ENCODE assay signal across 16 mouse cellular contexts in genomic region chr11:7226810-7227550, GRCm38 (mm10). TPM values are rescaled to one million over a fixed set of nuclear protein-coding genes. Genes with fewer than 3 reads are reported as not detected.
DNase-seq lines count a peak whose midpoint lies in the region; ATAC-seq lines count a peak whose summit lies in the region.
"Had no signal": no experiment of that assay in that cellular context is flagged by ENCODE, and none has a peak within 500 bp of the region (broad histone marks: within the 10 kb centered on the region; RNA-seq: fewer than 3 reads in every experiment).

No protein-coding gene starts in this region.

- DNase-seq in kidney, adult 18-20 months: no peak
- peak; percentile 20 for DNase-seq in NIH3T3 (ENCODE audit: low read depth)
- DNase-seq in embryo, embryonic 11 days: peak; percentile 22
- DNase-seq in midbrain, embryonic 14.5 days: no peak
- no peak for DNase-seq in liver, embryonic 11.5 days (ENCODE audit: low spot score)
- DNase-seq: cerebellum, adult 11-12 months; gastrocnemius, postnatal 36 days; kidney, adult 8-10 months; thymus, postnatal 36 days had no signal

- no peak overlapping the region for H3K9ac ChIP-seq in kidney, embryonic 15.5 days
- H3K9ac ChIP-seq in limb, embryonic 15.5 days: no peak overlapping the region
- H3K9ac ChIP-seq in midbrain, embryonic 14.5 days (replicated peaks; ENCODE audit: low read length): no peak overlapping the region
- no peak overlapping the region for H3K9ac ChIP-seq in liver, embryonic 11.5 days (ENCODE audit: low read depth, low read length)
- H3K9ac ChIP-seq: hindbrain, embryonic 15.5 days; midbrain, embryonic 15.5 days had no signal

- H3K9me3 ChIP-seq in kidney, embryonic 15.5 days (replicated peaks): no peaks in the 10 kb centered on the region
- H3K9me3 ChIP-seq in limb, embryonic 15.5 days: no peaks in the 10 kb centered on the region
- no peaks in the 10 kb centered on the region for H3K9me3 ChIP-seq in midbrain, embryonic 14.5 days (ENCODE audit: control insufficient read depth, low read length)
- no peaks in the 10 kb centered on the region for H3K9me3 ChIP-seq in liver, embryonic 11.5 days (ENCODE audit: control insufficient read depth, low read length)
- H3K9me3 ChIP-seq: hindbrain, embryonic 15.5 days; midbrain, embryonic 15.5 days had no signal

- no peak overlapping the region for H3K4me3 ChIP-seq in kidney, embryonic 15.5 days (replicated peaks)
- no peak overlapping the region for H3K4me3 ChIP-seq in limb, embryonic 15.5 days
- H3K4me3 ChIP-seq in midbrain, embryonic 14.5 days (replicated peaks; ENCODE audit: low read depth, low read length): no peak overlapping the region
- H3K4me3 ChIP-seq in liver, embryonic 11.5 days (ENCODE audit: low read depth, low read length): no peak overlapping the region
- H3K4me3 ChIP-seq: hindbrain, embryonic 15.5 days; midbrain, embryonic 15.5 days had no signal

- ATAC-seq in kidney, embryonic 15.5 days (replicated peaks; ENCODE audit: low FRiP score): peak; percentile 85
- peak; percentile 30; the same call in 1 of the 2 replicates for ATAC-seq in limb, embryonic 15.5 days (ENCODE audit: insufficient number of reproducible peaks, low FRiP score, low TSS enrichment, low read depth)
- no peak for ATAC-seq in midbrain, embryonic 14.5 days (ENCODE audit: low FRiP score, low TSS enrichment)
- no peak for ATAC-seq in liver, embryonic 11.5 days (replicated peaks; ENCODE audit: low FRiP score)
- ATAC-seq: midbrain, embryonic 15.5 days had no signal

- no peaks in the 10 kb centered on the region for H3K36me3 ChIP-seq in kidney, embryonic 15.5 days
- H3K36me3 ChIP-seq in limb, embryonic 15.5 days: no peaks in the 10 kb centered on the region
- H3K36me3 ChIP-seq in midbrain, embryonic 14.5 days (ENCODE audit: control insufficient read depth, insufficient read depth, low read length): no peaks in the 10 kb centered on the region
- no peaks in the 10 kb centered on the region for H3K36me3 ChIP-seq in liver, embryonic 11.5 days (ENCODE audit: control insufficient read depth, insufficient read depth, low read length)
- H3K36me3 ChIP-seq: hindbrain, embryonic 15.5 days; midbrain, embryonic 15.5 days had no signal

- H3K4me1 ChIP-seq in kidney, embryonic 15.5 days: no peaks in the 10 kb centered on the region; the same call in 1 of the 2 replicates
- peaks cover 15% of the 10 kb centered on the region for H3K4me1 ChIP-seq in limb, embryonic 15.5 days
- no peaks in the 10 kb centered on the region for H3K4me1 ChIP-seq in midbrain, embryonic 14.5 days (ENCODE audit: control insufficient read depth, insufficient read depth, low read length)
- no peaks in the 10 kb centered on the region for H3K4me1 ChIP-seq in liver, embryonic 11.5 days (replicated peaks; ENCODE audit: control insufficient read depth, insufficient read depth, low read length)
- H3K4me1 ChIP-seq: hindbrain, embryonic 15.5 days; midbrain, embryonic 15.5 days had no signal

- no peak overlapping the region for H3K4me2 ChIP-seq in kidney, embryonic 15.5 days
- H3K4me2 ChIP-seq in limb, embryonic 15.5 days: no peak overlapping the region
- no peak overlapping the region for H3K4me2 ChIP-seq in midbrain, embryonic 14.5 days (ENCODE audit: low read length)
- H3K4me2 ChIP-seq in liver, embryonic 11.5 days: no peak overlapping the region
- H3K4me2 ChIP-seq: hindbrain, embryonic 15.5 days; midbrain, embryonic 15.5 days had no signal

- H3K27me3 ChIP-seq in kidney, embryonic 15.5 days: no peaks in the 10 kb centered on the region
- H3K27me3 ChIP-seq in limb, embryonic 15.5 days: no peaks in the 10 kb centered on the region
- H3K27me3 ChIP-seq in midbrain, embryonic 14.5 days (ENCODE audit: control insufficient read depth, insufficient read depth, low read length): no peaks in the 10 kb centered on the region
- H3K27me3 ChIP-seq in liver, embryonic 11.5 days (replicated peaks; ENCODE audit: control insufficient read depth, insufficient read depth, low read length): no peaks in the 10 kb centered on the region
- H3K27me3 ChIP-seq: CH12.LX; hindbrain, embryonic 15.5 days; midbrain, embryonic 15.5 days had no signal

- 0 out of 2 replicates have a peak overlapping the region, but pooled peaks have one; percentile 6 for H3K27ac ChIP-seq in kidney, embryonic 15.5 days
- 0 out of 2 replicates have a peak overlapping the region, but pooled peaks have one; percentile 54 for H3K27ac ChIP-seq in limb, embryonic 15.5 days
- no peak overlapping the region for H3K27ac ChIP-seq in midbrain, embryonic 14.5 days (replicated peaks; ENCODE audit: low read depth, low read length)
- H3K27ac ChIP-seq in liver, embryonic 11.5 days (ENCODE audit: low read depth, low read length): no peak overlapping the region
- H3K27ac ChIP-seq: hindbrain, embryonic 15.5 days; midbrain, embryonic 15.5 days had no signal

- 67% methylated on average over 7 of the region's 7 CpGs for WGBS in kidney, embryonic 15.5 days
- 66% methylated on average over 7 of the region's 7 CpGs for WGBS in limb, embryonic 15.5 days
- 89% methylated on average over 7 of the region's 7 CpGs for WGBS in midbrain, embryonic 14.5 days
- 73% methylated on average over 7 of the region's 7 CpGs for WGBS in liver, embryonic 11.5 days

RNA-seq across cellular contexts. Expression of gene Igfbp3, which starts 13.3 kb away (rescaled TPM):
- polyA plus RNA-seq in kidney, embryonic 15.5 days (2015; fragmentation: Nextera tagmentation; extraction: Ambion mirVana): 82.7 and 90.6 TPM in 2 replicates
- polyA plus RNA-seq in limb, embryonic 15.5 days (2015; fragmentation: Nextera tagmentation; extraction: Ambion mirVana): 137 and 148 TPM in 2 replicates
- 9.4 and 13.3 TPM in 2 replicates for polyA plus RNA-seq in midbrain, embryonic 14.5 days (2014; fragmentation: Nextera tagmentation; extraction: Ambion mirVana)
- 42.1 and 45.2 TPM in 2 replicates for polyA plus RNA-seq in liver, embryonic 11.5 days (2014; fragmentation: Nextera tagmentation; extraction: Ambion mirVana)

RNA-seq across cellular contexts. Expression of gene Igfbp1, which starts 29.4 kb away (rescaled TPM):
- 5.6 and 8.3 TPM in 2 replicates for polyA plus RNA-seq in kidney, embryonic 15.5 days (2015; fragmentation: Nextera tagmentation; extraction: Ambion mirVana)
- polyA plus RNA-seq in limb, embryonic 15.5 days (2015; fragmentation: Nextera tagmentation; extraction: Ambion mirVana): 0.71 and 0.81 TPM in 2 replicates
- 0.13 TPM in 2 replicates for polyA plus RNA-seq in midbrain, embryonic 14.5 days (2014; fragmentation: Nextera tagmentation; extraction: Ambion mirVana)
- 48.2 and 49.9 TPM in 2 replicates for polyA plus RNA-seq in liver, embryonic 11.5 days (2014; fragmentation: Nextera tagmentation; extraction: Ambion mirVana)
- polyA plus RNA-seq: heart, postnatal 0 days; midbrain, embryonic 15.5 days had no signal

RNA-seq across cellular contexts. Expression of gene Gm11985, which starts 38.6 kb away (rescaled TPM):
- not detected in 2 replicates for polyA plus RNA-seq in kidney, embryonic 15.5 days (2015; fragmentation: Nextera tagmentation; extraction: Ambion mirVana)
- polyA plus RNA-seq in limb, embryonic 15.5 days (2015; fragmentation: Nextera tagmentation; extraction: Ambion mirVana): not detected in 2 replicates
- polyA plus RNA-seq in midbrain, embryonic 14.5 days (2014; fragmentation: Nextera tagmentation; extraction: Ambion mirVana): not detected in 2 replicates
- polyA plus RNA-seq in liver, embryonic 11.5 days (2014; fragmentation: Nextera tagmentation; extraction: Ambion mirVana): not detected in 2 replicates
- polyA plus RNA-seq: frontal cortex, adult 2 months; heart, postnatal 0 days; midbrain, embryonic 15.5 days had no signal

Comparison
In these comparisons a context has a peak if more than half of its experiments do, and no peak if none do; other contexts are left out.
1. ATAC-seq: peak in kidney, embryonic 15.5 days (single experiment) and limb, embryonic 15.5 days (single experiment); none in midbrain, embryonic 14.5 days (single experiment) and liver, embryonic 11.5 days (single experiment).
2. H3K27ac ChIP-seq: peak in kidney, embryonic 15.5 days (single experiment) and limb, embryonic 15.5 days (single experiment); none in midbrain, embryonic 14.5 days (single experiment) and liver, embryonic 11.5 days (single experiment).
3. DNase-seq: peak in NIH3T3 (single experiment) and embryo, embryonic 11 days (single experiment); none in kidney, adult 18-20 months (single experiment), midbrain, embryonic 14.5 days (single experiment) and liver, embryonic 11.5 days (single experiment).